Mouse (Mus musculus): ENCODE data around the gene Adipor1. TPM values are rescaled to one million over a fixed set of nuclear protein-coding genes. Genes with fewer than 3 reads are reported as not detected.
A peak's percentile ranks its signal among the peaks of the same experiment; 100 is the strongest.

Gene Adipor1
- 89.4 and 90.3 TPM in 2 replicates for polyA plus RNA-seq (2015; fragmentation: Nextera tagmentation; extraction: Ambion mirVana)

GRCm38 (mm10) chr1:134415168-134415831, at the start of gene Adipor1:
Gene Adipor1, plus strand, starts transcription at chr1:134415378.
- no peaks in the 10 kb centered on the region for H3K9me3 ChIP-seq
- peak within 1 kb of the TSS; percentile 92 for H3K27ac ChIP-seq
- H3K27me3 ChIP-seq, result no peaks in the 10 kb centered on the region
- peaks cover 18% of the 10 kb centered on the region; the same call in 1 of the 2 replicates for H3K36me3 ChIP-seq
- under 1% methylated on average over 67 of the region's 77 CpGs for WGBS
- H3K4me1 ChIP-seq, result peaks cover 46% of the 10 kb centered on the region
- peak within 1 kb of the TSS; percentile 67 for H3K4me2 ChIP-seq
- peak within 1 kb of the TSS; percentile 82 for H3K9ac ChIP-seq
- ATAC-seq (ENCODE audit: borderline replicate concordance, extremely low read depth, low FRiP score, low TSS enrichment), result peak; percentile 100
- H3K4me3 ChIP-seq, result peak within 1 kb of the TSS; percentile 81

- no peak for ATAC-seq (ENCODE audit: borderline replicate concordance, extremely low read depth, low FRiP score, low TSS enrichment)
- Histone ChIP-seq H3K9me3 (no peaks in the 10 kb centered on the region), H3K4me2 (no peak overlapping the region), H3K27ac (no peak overlapping the region), H3K4me3 (no peak overlapping the region), H3K4me1 (peaks cover 11% of the 10 kb centered on the region), H3K36me3 (no peaks in the 10 kb centered on the region), H3K27me3 (no peaks in the 10 kb centered on the region), H3K9ac (no peak overlapping the region)
- 62% methylated on average over 5 of the region's 5 CpGs for WGBS
Measured at GRCm38 (mm10) chr1:134365491-134365890, 49.7 kb upstream of the Adipor1 start.

GRCm38 (mm10) chr1:134368777-134369337, 46.3 kb upstream of the Adipor1 start:
- Histone ChIP-seq H3K9ac (no peak overlapping the region), H3K9me3 (no peaks in the 10 kb centered on the region), H3K4me2 (no peak overlapping the region), H3K27me3 (no peaks in the 10 kb centered on the region), H3K4me1 (no peaks in the 10 kb centered on the region), H3K27ac (no peak overlapping the region), H3K36me3 (no peaks in the 10 kb centered on the region), H3K4me3 (no peak overlapping the region)
- 47% methylated on average over 9 of the region's 9 CpGs for WGBS
- no peak for ATAC-seq (ENCODE audit: borderline replicate concordance, extremely low read depth, low FRiP score, low TSS enrichment)

GRCm38 (mm10) chr1:134374124-134374523, 41.1 kb upstream of the Adipor1 start:
- H3K9ac ChIP-seq, result no peak overlapping the region
- H3K27me3 ChIP-seq, result no peaks in the 10 kb centered on the region
- no peaks in the 10 kb centered on the region for H3K9me3 ChIP-seq
- H3K4me2 ChIP-seq, result no peak overlapping the region
- H3K36me3 ChIP-seq, result no peaks in the 10 kb centered on the region
- H3K27ac ChIP-seq, result no peak overlapping the region
- H3K4me1 ChIP-seq, result no peaks in the 10 kb centered on the region
- no peak overlapping the region for H3K4me3 ChIP-seq
- 51% methylated on average over 2 of the region's 2 CpGs for WGBS
- ATAC-seq (ENCODE audit: borderline replicate concordance, extremely low read depth, low FRiP score, low TSS enrichment), result no peak

- ATAC-seq (ENCODE audit: borderline replicate concordance, extremely low read depth, low FRiP score, low TSS enrichment), result no peak
- H3K4me2 ChIP-seq, result no peak overlapping the region
- no peak overlapping the region for H3K27ac ChIP-seq
- 66% methylated on average over 2 of the region's 2 CpGs for WGBS
- no peaks in the 10 kb centered on the region for H3K36me3 ChIP-seq
- no peak overlapping the region for H3K9ac ChIP-seq
- H3K4me3 ChIP-seq, result no peak overlapping the region
- H3K4me1 ChIP-seq, result peaks cover 13% of the 10 kb centered on the region
- no peaks in the 10 kb centered on the region for H3K27me3 ChIP-seq
- H3K9me3 ChIP-seq, result no peaks in the 10 kb centered on the region
Measured at GRCm38 (mm10) chr1:134381051-134381450, 34.1 kb upstream of the Adipor1 start.

- H3K27ac ChIP-seq, result no peak overlapping the region
- WGBS, result 1% methylated on average over 19 of the region's 19 CpGs
- peak overlapping the region; percentile 68 for H3K4me2 ChIP-seq
- peaks cover 13% of the 10 kb centered on the region for H3K4me1 ChIP-seq
- H3K4me3 ChIP-seq, result peak overlapping the region; percentile 34
- no peaks in the 10 kb centered on the region for H3K27me3 ChIP-seq
- H3K9ac ChIP-seq, result peak overlapping the region; percentile 38
- no peaks in the 10 kb centered on the region for H3K9me3 ChIP-seq
- no peaks in the 10 kb centered on the region for H3K36me3 ChIP-seq
- ATAC-seq (ENCODE audit: borderline replicate concordance, extremely low read depth, low FRiP score, low TSS enrichment), result no peak
Measured at GRCm38 (mm10) chr1:134381795-134382625, 33.2 kb upstream of the Adipor1 start.

- 88% methylated on average over 4 of the region's 4 CpGs for WGBS
- no peak overlapping the region for H3K4me2 ChIP-seq
- no peaks in the 10 kb centered on the region for H3K36me3 ChIP-seq
- H3K27ac ChIP-seq, result no peak overlapping the region
- no peak for ATAC-seq (ENCODE audit: borderline replicate concordance, extremely low read depth, low FRiP score, low TSS enrichment)
- H3K4me3 ChIP-seq, result no peak overlapping the region
- H3K27me3 ChIP-seq, result no peaks in the 10 kb centered on the region
- H3K9ac ChIP-seq, result no peak overlapping the region
- no peaks in the 10 kb centered on the region for H3K9me3 ChIP-seq
- H3K4me1 ChIP-seq, result peaks cover 13% of the 10 kb centered on the region
Measured at GRCm38 (mm10) chr1:134384581-134384980, 30.6 kb upstream of the Adipor1 start.

- no peak overlapping the region for H3K4me2 ChIP-seq
- H3K27me3 ChIP-seq, result no peaks in the 10 kb centered on the region
- H3K4me1 ChIP-seq, result peaks cover 13% of the 10 kb centered on the region
- H3K9ac ChIP-seq, result no peak overlapping the region
- H3K4me3 ChIP-seq, result no peak overlapping the region
- no peaks in the 10 kb centered on the region for H3K9me3 ChIP-seq
- no peak overlapping the region for H3K27ac ChIP-seq
- ATAC-seq (ENCODE audit: borderline replicate concordance, extremely low read depth, low FRiP score, low TSS enrichment), result no peak
- no peaks in the 10 kb centered on the region for H3K36me3 ChIP-seq
Measured at GRCm38 (mm10) chr1:134385176-134385575, 30.0 kb upstream of the Adipor1 start.

- Histone ChIP-seq H3K9ac (no peak within 1 kb of the TSS), H3K27ac (no peak within 1 kb of the TSS), H3K4me3 (no peak within 1 kb of the TSS), H3K27me3 (no peaks in the 10 kb centered on the region), H3K4me1 (peaks cover 13% of the 10 kb centered on the region), H3K36me3 (no peaks in the 10 kb centered on the region), H3K9me3 (no peaks in the 10 kb centered on the region), H3K4me2 (no peak within 1 kb of the TSS)
- 83% methylated on average over 1 of the region's 1 CpGs for WGBS
- no peak for ATAC-seq (ENCODE audit: borderline replicate concordance, extremely low read depth, low FRiP score, low TSS enrichment)
Measured at GRCm38 (mm10) chr1:134385666-134386065, 29.5 kb upstream of the Adipor1 start, which contains the start of gene 4933406M09Rik. Gene 4933406M09Rik, plus strand, starts transcription at chr1:134385940.

GRCm38 (mm10) chr1:134393827-134394226, 21.4 kb upstream of the Adipor1 start:
- H3K9me3 ChIP-seq, result no peaks in the 10 kb centered on the region
- no peak overlapping the region for H3K4me3 ChIP-seq
- no peak overlapping the region for H3K9ac ChIP-seq
- no peaks in the 10 kb centered on the region for H3K4me1 ChIP-seq
- no peak for ATAC-seq (ENCODE audit: borderline replicate concordance, extremely low read depth, low FRiP score, low TSS enrichment)
- WGBS, result 38% methylated on average over 5 of the region's 5 CpGs
- H3K4me2 ChIP-seq, result no peak overlapping the region
- no peak overlapping the region for H3K27ac ChIP-seq
- no peaks in the 10 kb centered on the region for H3K36me3 ChIP-seq
- H3K27me3 ChIP-seq, result no peaks in the 10 kb centered on the region

- ATAC-seq (ENCODE audit: borderline replicate concordance, extremely low read depth, low FRiP score, low TSS enrichment), result no peak
- no peak overlapping the region for H3K27ac ChIP-seq
- H3K27me3 ChIP-seq, result no peaks in the 10 kb centered on the region
- H3K9ac ChIP-seq, result no peak overlapping the region
- no peak overlapping the region for H3K4me3 ChIP-seq
- H3K4me2 ChIP-seq, result no peak overlapping the region
- 86% methylated on average over 12 of the region's 12 CpGs for WGBS
- H3K9me3 ChIP-seq, result no peaks in the 10 kb centered on the region
- no peaks in the 10 kb centered on the region for H3K4me1 ChIP-seq
- no peaks in the 10 kb centered on the region for H3K36me3 ChIP-seq
Measured at GRCm38 (mm10) chr1:134398210-134398609, 17.0 kb upstream of the Adipor1 start.

GRCm38 (mm10) chr1:134399735-134400134, 15.4 kb upstream of the Adipor1 start:
- Histone ChIP-seq H3K27ac (no peak overlapping the region), H3K4me3 (no peak overlapping the region), H3K9ac (no peak overlapping the region), H3K4me2 (no peak overlapping the region), H3K36me3 (no peaks in the 10 kb centered on the region), H3K27me3 (no peaks in the 10 kb centered on the region), H3K9me3 (no peaks in the 10 kb centered on the region), H3K4me1 (no peaks in the 10 kb centered on the region)
- ATAC-seq (ENCODE audit: borderline replicate concordance, extremely low read depth, low FRiP score, low TSS enrichment), result no peak
- WGBS, result 62% methylated on average over 5 of the region's 5 CpGs

Data from lung, embryonic 15.5 days (tissue).